Mouse (Mus musculus): ENCODE measurements at regions not wholly inside any gene's neighbourhood (a gene's known extent, or its start where the extent isn't known, plus 50 kb on each side); places are given as distances from the start of the nearest gene placed in this dataset.
"Not testable (repeated sequence)": the region's sequence is repeated elsewhere in the genome, so short reads cannot be mapped to it uniquely, and the experiment has no call there.

GRCm38 (mm10) chr16:19065543-19066141 is 188.8 kb downstream of the Hira start:
- Histone ChIP-seq H3K27me3 (no peaks in the 10 kb centered on the region), H3K4me1 (no peaks in the 10 kb centered on the region), H3K4me3 (replicated peaks) (no peak overlapping the region), H3K4me2 (no peak overlapping the region), H3K9ac (no peak overlapping the region), H3K36me3 (no peaks in the 10 kb centered on the region), H3K9me3 (replicated peaks) (no peaks in the 10 kb centered on the region), H3K27ac (no peak overlapping the region)
- WGBS = 76% methylated on average over 2 of the region's 2 CpGs
- ATAC-seq (replicated peaks; ENCODE audit: low FRiP score) = no peak

GRCm38 (mm10) chr16:19066700-19067310 is 190.0 kb downstream of the Hira start:
- H3K4me2 ChIP-seq = no peak overlapping the region
- no peak for ATAC-seq (replicated peaks; ENCODE audit: low FRiP score)
- no peaks in the 10 kb centered on the region for H3K36me3 ChIP-seq
- no peaks in the 10 kb centered on the region for H3K27me3 ChIP-seq
- no peaks in the 10 kb centered on the region for H3K4me1 ChIP-seq
- 65% methylated on average over 3 of the region's 3 CpGs for WGBS
- no peak overlapping the region for H3K27ac ChIP-seq
- H3K9me3 ChIP-seq (replicated peaks) = no peaks in the 10 kb centered on the region
- H3K4me3 ChIP-seq (replicated peaks) = no peak overlapping the region
- no peak overlapping the region for H3K9ac ChIP-seq

- not testable (repeated sequence) for H3K9ac ChIP-seq; H3K4me1 ChIP-seq; H3K9me3 ChIP-seq (replicated peaks); H3K36me3 ChIP-seq; H3K4me2 ChIP-seq; H3K4me3 ChIP-seq (replicated peaks); H3K27me3 ChIP-seq; ATAC-seq (replicated peaks; ENCODE audit: low FRiP score); H3K27ac ChIP-seq
- 74% methylated on average over 8 of the region's 8 CpGs for WGBS
These were observed 206.7 kb downstream of the Hira start for GRCm38 (mm10) chr16:19083503-19083902.

GRCm38 (mm10) chr16:19087914-19088313 is 211.1 kb downstream of the Hira start:
- no peak overlapping the region for H3K9ac ChIP-seq
- H3K4me1 ChIP-seq = no peaks in the 10 kb centered on the region
- H3K4me2 ChIP-seq = no peak overlapping the region
- H3K27me3 ChIP-seq = no peaks in the 10 kb centered on the region
- H3K27ac ChIP-seq = no peak overlapping the region
- no peak overlapping the region for H3K4me3 ChIP-seq (replicated peaks)
- peak; percentile 90 for ATAC-seq (replicated peaks; ENCODE audit: low FRiP score)
- 0% methylated on average over 1 of the region's 1 CpGs for WGBS
- H3K9me3 ChIP-seq (replicated peaks) = no peaks in the 10 kb centered on the region
- H3K36me3 ChIP-seq = no peaks in the 10 kb centered on the region

All from kidney, embryonic 15.5 days (tissue).